In genomic region chr2:27539772-27540514, GRCm38 (mm10) we compare ENCODE assay signal across 8 mouse cellular contexts. TPM values are rescaled to one million over a fixed set of nuclear protein-coding genes. Genes with fewer than 3 reads are reported as not detected.
DNase-seq lines count a peak whose midpoint lies in the region; ATAC-seq and TF ChIP-seq lines count a peak whose summit lies in the region.

No protein-coding gene starts in this region.

- peak; percentile 94 for DNase-seq in Patski (ENCODE audit: low read depth, low spot score)
- DNase-seq in cerebellum, postnatal 14 days, result peak; percentile 99 to 100
- peak; percentile 98 to 99 for DNase-seq in frontal cortex, postnatal 14 days (ENCODE audit: low spot score in 2 of 2)
- peak; percentile 86 to 93 for DNase-seq in layer of hippocampus, postnatal 25 days (ENCODE audit: extremely low spot score in 1 of 2, low spot score in 1 of 2)
- DNase-seq in lung, postnatal 25 days (ENCODE audit: low spot score), result peak; percentile 99
- peak; percentile 98 for DNase-seq in retina, embryonic 14.5 days (ENCODE audit: low spot score)
- peak; percentile 91 for DNase-seq in thymus, postnatal 4 days

- peak overlapping the region; percentile 85 for H3K4me2 ChIP-seq in hindbrain, embryonic 13.5 days

- no peaks in the 10 kb centered on the region for H3K9me3 ChIP-seq in hindbrain, embryonic 13.5 days

- peak overlapping the region; percentile 92 for H3K27ac ChIP-seq in hindbrain, embryonic 13.5 days

- POLR2A ChIA-PET in Patski (lab: Charles Lee), result interaction anchor here (0.6 kb wide), 1 partner anchor 20 kb away, joined by 3 read pairs; no protein-coding TSS in a partner anchor

- H3K27me3 ChIP-seq in Patski, result no peaks in the 10 kb centered on the region
- no peaks in the 10 kb centered on the region for H3K27me3 ChIP-seq in hindbrain, embryonic 13.5 days

- WGBS in hindbrain, embryonic 13.5 days, result under 1% methylated on average over 46 of the region's 46 CpGs

- in situ Hi-C loops in Patski (cut with MboI; ENCODE audit: low pct_unique_long_range_greater_than_20kb), result no loop called here

- peaks cover 23% of the 10 kb centered on the region for H3K36me3 ChIP-seq in hindbrain, embryonic 13.5 days

- H3K4me1 ChIP-seq in hindbrain, embryonic 13.5 days (replicated peaks), result peaks cover 23% of the 10 kb centered on the region

- H3K9ac ChIP-seq in hindbrain, embryonic 13.5 days, result peak overlapping the region; percentile 76

- CTCF ChIA-PET in Patski (lab: Charles Lee), result interaction anchor here (0.8 to 3.1 kb wide), 4 partner anchors 11 to 225 kb away, joined by 3 to 14 read pairs (median 4); no protein-coding TSS in a partner anchor

- peak overlapping the region; percentile 50 for H3K4me3 ChIP-seq in hindbrain, embryonic 13.5 days

- ATAC-seq in Patski, result peak; percentile 87
- ATAC-seq in hindbrain, embryonic 13.5 days (ENCODE audit: low FRiP score), result peak; percentile 98

- no peak for TF ChIP-seq CTCF in Patski (IDR thresholded peaks at IDR 0.05)

RNA-seq across cellular contexts. Expression of gene Wdr5, which starts 25.0 kb away (rescaled TPM):
- polyA plus RNA-seq in Patski (2021), result 44.3 TPM
- polyA plus RNA-seq in hindbrain, embryonic 13.5 days (2015; fragmentation: Nextera tagmentation; extraction: Ambion mirVana), result 40.7 and 42.3 TPM in 2 replicates
- total RNA-seq in layer of hippocampus, postnatal 25 days (2021), result 10 to 100 TPM; 27.6 to 32.6 TPM

RNA-seq across cellular contexts. Expression of gene Brd3, which starts 32.5 kb away (rescaled TPM):
- 30.0 TPM for polyA plus RNA-seq in Patski (2021)
- polyA plus RNA-seq in hindbrain, embryonic 13.5 days (2015; fragmentation: Nextera tagmentation; extraction: Ambion mirVana), result 130 and 133 TPM in 2 replicates
- total RNA-seq in layer of hippocampus, postnatal 25 days (2021), result 10 to 100 TPM; 51.0 to 53.7 TPM

Comparison
In these comparisons a context has a peak if more than half of its experiments do, and no peak if none do; other contexts are left out.
1. Peak in every context shown above with its lines: DNase-seq, ATAC-seq, H3K4me3 ChIP-seq and H3K27ac ChIP-seq.